In genomic region chr12:107734536-107734935, GRCm38 (mm10) we compare ENCODE assay signal across 20 mouse cellular contexts.
DNase-seq lines count a peak whose midpoint lies in the region; ATAC-seq and TF ChIP-seq lines count a peak whose summit lies in the region.
"Had no signal": no experiment of that assay in that cellular context is flagged by ENCODE, and none has a peak within 500 bp of the region (broad histone marks: within the 10 kb centered on the region; RNA-seq: fewer than 3 reads in every experiment).

No protein-coding gene starts in this region.

- H3K27ac ChIP-seq in gastrocnemius, adult 2 months: no peak overlapping the region
- H3K27ac ChIP-seq: forebrain, embryonic 10.5 days; hindbrain, embryonic 13.5 days; intestine, embryonic 15.5 days; limb, embryonic 12.5 days; liver, embryonic 12.5 days; midbrain, embryonic 13.5 days had no signal

- no peak for TF ChIP-seq CTCF in gastrocnemius, adult 2 months (IDR thresholded peaks at IDR 0.05)

- intact Hi-C loops in gastrocnemius, adult 2 months (cut with DNase I): no loop called here

- H3K4me3 ChIP-seq in gastrocnemius, adult 2 months: no peak overlapping the region
- H3K4me3 ChIP-seq: forebrain, embryonic 10.5 days; heart, embryonic 12.5 days; hindbrain, embryonic 13.5 days; intestine, embryonic 15.5 days; limb, embryonic 12.5 days; liver, embryonic 12.5 days; midbrain, embryonic 13.5 days had no signal

- ATAC-seq in activated CD4-positive, CD25-positive, alpha-beta regulatory T cell, adult 4 months: peak; percentile 77
- ATAC-seq: forebrain, postnatal 0 days; intestine, embryonic 15.5 days; liver, embryonic 12.5 days; midbrain, embryonic 13.5 days had no signal

- DNase-seq in spleen, postnatal 36 days (ENCODE audit: low spot score in 2 of 2): peak; percentile 31 to 38
- no peak for DNase-seq in spleen, postnatal 10 days (ENCODE audit: low spot score in 2 of 2)
- peak; percentile 76 for DNase-seq in thymus, postnatal 0 days (ENCODE audit: low spot score)
- DNase-seq in adrenal gland, postnatal 36 days: no peak
- no peak for DNase-seq in ovary, adult 18-20 months (ENCODE audit: low spot score)
- DNase-seq in gastrocnemius, adult 2 months: no peak
- DNase-seq: cerebellum, adult 8-10 months; forebrain, postnatal 0 days; heart, postnatal 14 days; kidney, postnatal 36 days; layer of hippocampus, adult 9-11 months; lung, adult 2 months had no signal

Comparison
In these comparisons a context has a peak if more than half of its experiments do, and no peak if none do; other contexts are left out.
1. DNase-seq: peak in spleen, postnatal 36 days (2 of 2) and thymus, postnatal 0 days (single experiment); none in spleen, postnatal 10 days (0 of 2), adrenal gland, postnatal 36 days (0 of 2), ovary, adult 18-20 months (single experiment) and gastrocnemius, adult 2 months (single experiment).